Mouse (Mus musculus) ES-CJ7 (cell line): ENCODE data around the gene Hapln4.
A peak's percentile ranks its signal among the peaks of the same experiment; 100 is the strongest.

Source experiments
- DNase-seq: peaks from one replicate; pipeline ENCODE4 v3.0.0; 2011; ENCODE audit warnings: low read depth, low spot score

Hapln4 gene

GRCm38 (mm10) chr8:70083285-70083684 is at the start of gene Hapln4:
Gene Hapln4 (plus strand): TSS chr8:70083457.
- peak; percentile 59 for DNase-seq

GRCm38 (mm10) chr8:70037994-70038393 is 45.3 kb upstream of the Hapln4 start:
- no peak for DNase-seq

- peak; percentile 29 for DNase-seq
Observed at GRCm38 (mm10) chr8:70041885-70042546, 41.2 kb upstream of the Hapln4 start.

- peak; percentile 99 for DNase-seq
Observed at GRCm38 (mm10) chr8:70042583-70043455, 40.4 kb upstream of the Hapln4 start, which contains the start of the genes Mau2 and Sugp1. Gene Mau2 (minus strand): TSS chr8:70042734. Gene Sugp1 (plus strand): TSS chr8:70042813.

- DNase-seq = no peak
Observed at GRCm38 (mm10) chr8:70043996-70044395, 39.3 kb upstream of the Hapln4 start.

- no peak for DNase-seq
Observed at GRCm38 (mm10) chr8:70049662-70050061, 33.6 kb upstream of the Hapln4 start.

- peak; percentile 53 for DNase-seq
Observed at GRCm38 (mm10) chr8:70050434-70050833, 32.8 kb upstream of the Hapln4 start.

- no peak for DNase-seq
Observed at GRCm38 (mm10) chr8:70057721-70058120, 25.5 kb upstream of the Hapln4 start.

GRCm38 (mm10) chr8:70071836-70072440 is 11.3 kb upstream of the Hapln4 start:
- no peak for DNase-seq

- peak; percentile 66 for DNase-seq
Observed at GRCm38 (mm10) chr8:70072441-70073069, 10.7 kb upstream of the Hapln4 start, which contains the start of gene Tm6sf2. Gene Tm6sf2 (plus strand): TSS chr8:70072924.

GRCm38 (mm10) chr8:70073120-70073519 is 10.1 kb upstream of the Hapln4 start:
- no peak for DNase-seq

- DNase-seq = no peak
Observed at GRCm38 (mm10) chr8:70073682-70074081, 9.6 kb upstream of the Hapln4 start.

- no peak for DNase-seq
Observed at GRCm38 (mm10) chr8:70081976-70082375, 1.3 kb upstream of the Hapln4 start.

- DNase-seq = peak; percentile 46
Observed at GRCm38 (mm10) chr8:70084191-70085065, 1.2 kb downstream of the Hapln4 start.

GRCm38 (mm10) chr8:70086151-70086550 is 2.9 kb downstream of the Hapln4 start:
- no peak for DNase-seq

GRCm38 (mm10) chr8:70087237-70087636 is 4.0 kb downstream of the Hapln4 start:
- DNase-seq = peak; percentile 60

GRCm38 (mm10) chr8:70087836-70088650 is 4.8 kb downstream of the Hapln4 start:
- peak; percentile 76 for DNase-seq

- DNase-seq = peak; percentile 91
Observed at GRCm38 (mm10) chr8:70089296-70089960, 6.2 kb downstream of the Hapln4 start.

GRCm38 (mm10) chr8:70092786-70093185 is 9.5 kb downstream of the Hapln4 start:
- DNase-seq = no peak
